Comparison of ENCODE assay signal across 8 mouse cellular contexts in genomic region chr10:80152071-80152872, GRCm38 (mm10). TPM values are rescaled to one million over a fixed set of nuclear protein-coding genes. Genes with fewer than 3 reads are reported as not detected.
DNase-seq lines count a peak whose midpoint lies in the region; ATAC-seq and TF ChIP-seq lines count a peak whose summit lies in the region.

No protein-coding gene starts in this region.

- DNase-seq in cerebellum, adult 11-12 months = peak; percentile 72
- peak; percentile 37 to 40 for DNase-seq in B cell, adult 2 months
- DNase-seq in embryonic facial prominence, embryonic 10.5 days (ENCODE audit: low spot score) = peak; percentile 70
- DNase-seq in hindbrain, embryonic 10.5 days (ENCODE audit: low spot score) = peak; percentile 53

- TF ChIP-seq POLR2A in myocyte (IDR thresholded peaks at IDR 0.05; ENCODE audit: insufficient read length, low read depth) = peak; percentile 60

- peaks cover 59% of the 10 kb centered on the region for H3K79me2 ChIP-seq in myocyte (ENCODE audit: control insufficient read depth, insufficient read depth)

- peak overlapping the region; percentile 100 for H3K27ac ChIP-seq in embryonic facial prominence, embryonic 10.5 days (replicated peaks)
- H3K27ac ChIP-seq in hindbrain, embryonic 10.5 days = peak overlapping the region; percentile 100
- peak overlapping the region; percentile 100 for H3K27ac ChIP-seq in limb, embryonic 13.5 days

- H3K36me3 ChIP-seq in embryonic facial prominence, embryonic 10.5 days (replicated peaks) = peaks cover 79% of the 10 kb centered on the region
- H3K36me3 ChIP-seq in hindbrain, embryonic 10.5 days = peaks cover 77% of the 10 kb centered on the region
- peaks cover 68% of the 10 kb centered on the region for H3K36me3 ChIP-seq in limb, embryonic 13.5 days
- H3K36me3 ChIP-seq in myocyte (ENCODE audit: control insufficient read depth, insufficient read depth) = peaks cover 49% of the 10 kb centered on the region

- peak overlapping the region; percentile 100 for H3K9ac ChIP-seq in limb, embryonic 13.5 days

- no peaks in the 10 kb centered on the region for H3K27me3 ChIP-seq in embryonic facial prominence, embryonic 10.5 days (replicated peaks; ENCODE audit: low read depth, poor library complexity, severe bottlenecking)
- no peaks in the 10 kb centered on the region for H3K27me3 ChIP-seq in hindbrain, embryonic 10.5 days (ENCODE audit: insufficient read depth, poor library complexity, severe bottlenecking)
- no peaks in the 10 kb centered on the region for H3K27me3 ChIP-seq in limb, embryonic 13.5 days
- H3K27me3 ChIP-seq in myocyte (ENCODE audit: control insufficient read depth, insufficient read depth, insufficient read length) = no peaks in the 10 kb centered on the region

- peaks cover 73% of the 10 kb centered on the region for H3K4me1 ChIP-seq in embryonic facial prominence, embryonic 10.5 days
- H3K4me1 ChIP-seq in hindbrain, embryonic 10.5 days (replicated peaks) = peaks cover 78% of the 10 kb centered on the region
- peaks cover 67% of the 10 kb centered on the region for H3K4me1 ChIP-seq in limb, embryonic 13.5 days

- H3K4me2 ChIP-seq in limb, embryonic 13.5 days (replicated peaks) = peak overlapping the region; percentile 93
- H3K4me2 ChIP-seq in myocyte (ENCODE audit: low read depth) = peak overlapping the region; percentile 97

- peak overlapping the region; percentile 99 for H3K4me3 ChIP-seq in embryonic facial prominence, embryonic 10.5 days
- H3K4me3 ChIP-seq in hindbrain, embryonic 10.5 days = peak overlapping the region; percentile 99
- H3K4me3 ChIP-seq in limb, embryonic 13.5 days = peak overlapping the region; percentile 98
- peak overlapping the region; percentile 100 for H3K4me3 ChIP-seq in myocyte

- no peaks in the 10 kb centered on the region for H3K9me3 ChIP-seq in embryonic facial prominence, embryonic 10.5 days
- no peaks in the 10 kb centered on the region for H3K9me3 ChIP-seq in hindbrain, embryonic 10.5 days
- no peaks in the 10 kb centered on the region for H3K9me3 ChIP-seq in limb, embryonic 13.5 days

- ATAC-seq in cerebellum, adult (ENCODE audit: insufficient number of reproducible peaks, low FRiP score, low TSS enrichment) = no peak
- no peak for ATAC-seq in limb, embryonic 13.5 days (ENCODE audit: low FRiP score, low read depth)
- no peak for ATAC-seq in megakaryocyte progenitor cell, adult 5-6 weeks (replicated peaks; ENCODE audit: poor library complexity)

- peak overlapping the region; percentile 69 for H3ac ChIP-seq in myocyte (ENCODE audit: control insufficient read depth, insufficient read length)

- 6% methylated on average over 15 of the region's 15 CpGs for WGBS in embryonic facial prominence, embryonic 10.5 days
- 9% methylated on average over 15 of the region's 15 CpGs for WGBS in hindbrain, embryonic 10.5 days
- 5% methylated on average over 15 of the region's 15 CpGs for WGBS in limb, embryonic 13.5 days

TF ChIP-seq in myocyte, 11 proteins besides CTCF, POLR2A, EP300 and RAD21:
- TF ChIP-seq MYOD1 (IDR thresholded peaks at IDR 0.05; ENCODE audit: control insufficient read depth in 1 of 3, insufficient read length in 2 of 3, low read depth in 2 of 3) = no peak
- TF ChIP-seq POLR2AphosphoS2 (IDR thresholded peaks at IDR 0.05; ENCODE audit: insufficient read length, low read depth) = peak; percentile 58

RNA-seq across cellular contexts. Expression of gene Midn, which starts 4.2 kb away (rescaled TPM):
- polyA plus RNA-seq in embryonic facial prominence, embryonic 10.5 days (2016; fragmentation: Nextera tagmentation; extraction: Ambion mirVana) = 22.2 TPM in 2 replicates
- 22.3 and 24.6 TPM in 2 replicates for polyA plus RNA-seq in hindbrain, embryonic 10.5 days (2016; fragmentation: Nextera tagmentation; extraction: Ambion mirVana)
- 22.9 and 23.2 TPM in 2 replicates for polyA plus RNA-seq in limb, embryonic 13.5 days (2015; fragmentation: Nextera tagmentation; extraction: Ambion mirVana)
- polyA plus RNA-seq in myocyte (2012; fragmentation: generic; extraction: Trizol) = 131 TPM
- total RNA-seq in megakaryocyte progenitor cell, adult 5-6 weeks (2015) = 21.4 and 22.2 TPM in 2 replicates
- 12.7 and 17.9 TPM in 2 replicates for total RNA-seq in megakaryocyte progenitor cell, adult 5-6 weeks (2017)

RNA-seq across cellular contexts. Expression of gene Cbarp, which starts 11.6 kb away (rescaled TPM):
- polyA plus RNA-seq in embryonic facial prominence, embryonic 10.5 days (2016; fragmentation: Nextera tagmentation; extraction: Ambion mirVana) = 4.9 and 8.5 TPM in 2 replicates
- polyA plus RNA-seq in hindbrain, embryonic 10.5 days (2016; fragmentation: Nextera tagmentation; extraction: Ambion mirVana) = 7.1 and 15.0 TPM in 2 replicates
- polyA plus RNA-seq in limb, embryonic 13.5 days (2015; fragmentation: Nextera tagmentation; extraction: Ambion mirVana) = 7.4 and 8.1 TPM in 2 replicates
- polyA plus RNA-seq in myocyte (2012; fragmentation: generic; extraction: Trizol) = 10.0 TPM
- 3.8 and 4.8 TPM in 2 replicates for total RNA-seq in megakaryocyte progenitor cell, adult 5-6 weeks (2015)
- 2.0 and 2.2 TPM in 2 replicates for total RNA-seq in megakaryocyte progenitor cell, adult 5-6 weeks (2017)

RNA-seq across cellular contexts. Expression of gene Cirbp, which starts 13.5 kb away (rescaled TPM):
- polyA plus RNA-seq in embryonic facial prominence, embryonic 10.5 days (2016; fragmentation: Nextera tagmentation; extraction: Ambion mirVana) = 93.2 and 110 TPM in 2 replicates
- 95.3 and 153 TPM in 2 replicates for polyA plus RNA-seq in hindbrain, embryonic 10.5 days (2016; fragmentation: Nextera tagmentation; extraction: Ambion mirVana)
- 149 and 194 TPM in 2 replicates for polyA plus RNA-seq in limb, embryonic 13.5 days (2015; fragmentation: Nextera tagmentation; extraction: Ambion mirVana)
- polyA plus RNA-seq in myocyte (2012; fragmentation: generic; extraction: Trizol) = 54.2 TPM
- 16.1 and 18.4 TPM in 2 replicates for total RNA-seq in megakaryocyte progenitor cell, adult 5-6 weeks (2015)
- 35.4 and 60.4 TPM in 2 replicates for total RNA-seq in megakaryocyte progenitor cell, adult 5-6 weeks (2017)

RNA-seq across cellular contexts. Expression of gene Atp5d, which starts 13.8 kb away (rescaled TPM):
- polyA plus RNA-seq in embryonic facial prominence, embryonic 10.5 days (2016; fragmentation: Nextera tagmentation; extraction: Ambion mirVana) = 491 and 493 TPM in 2 replicates
- polyA plus RNA-seq in hindbrain, embryonic 10.5 days (2016; fragmentation: Nextera tagmentation; extraction: Ambion mirVana) = 484 and 504 TPM in 2 replicates
- polyA plus RNA-seq in limb, embryonic 13.5 days (2015; fragmentation: Nextera tagmentation; extraction: Ambion mirVana) = 456 and 475 TPM in 2 replicates
- 1,163 TPM for polyA plus RNA-seq in myocyte (2012; fragmentation: generic; extraction: Trizol)
- total RNA-seq in megakaryocyte progenitor cell, adult 5-6 weeks (2015) = 187 and 199 TPM in 2 replicates
- total RNA-seq in megakaryocyte progenitor cell, adult 5-6 weeks (2017) = 37.6 and 39.3 TPM in 2 replicates

RNA-seq across cellular contexts. Expression of gene 1600002K03Rik, which starts 20.5 kb away (rescaled TPM):
- 10.8 and 12.0 TPM in 2 replicates for polyA plus RNA-seq in embryonic facial prominence, embryonic 10.5 days (2016; fragmentation: Nextera tagmentation; extraction: Ambion mirVana)
- 12.9 and 14.4 TPM in 2 replicates for polyA plus RNA-seq in hindbrain, embryonic 10.5 days (2016; fragmentation: Nextera tagmentation; extraction: Ambion mirVana)
- polyA plus RNA-seq in limb, embryonic 13.5 days (2015; fragmentation: Nextera tagmentation; extraction: Ambion mirVana) = 9.7 and 11.0 TPM in 2 replicates
- 23.5 TPM for polyA plus RNA-seq in myocyte (2012; fragmentation: generic; extraction: Trizol)
- total RNA-seq in megakaryocyte progenitor cell, adult 5-6 weeks (2015) = 17.2 and 18.2 TPM in 2 replicates
- total RNA-seq in megakaryocyte progenitor cell, adult 5-6 weeks (2017) = 13.4 and 13.5 TPM in 2 replicates
